Mouse (Mus musculus): ENCODE measurements around the gene Fam168b.

Gene Fam168b

DNA sequence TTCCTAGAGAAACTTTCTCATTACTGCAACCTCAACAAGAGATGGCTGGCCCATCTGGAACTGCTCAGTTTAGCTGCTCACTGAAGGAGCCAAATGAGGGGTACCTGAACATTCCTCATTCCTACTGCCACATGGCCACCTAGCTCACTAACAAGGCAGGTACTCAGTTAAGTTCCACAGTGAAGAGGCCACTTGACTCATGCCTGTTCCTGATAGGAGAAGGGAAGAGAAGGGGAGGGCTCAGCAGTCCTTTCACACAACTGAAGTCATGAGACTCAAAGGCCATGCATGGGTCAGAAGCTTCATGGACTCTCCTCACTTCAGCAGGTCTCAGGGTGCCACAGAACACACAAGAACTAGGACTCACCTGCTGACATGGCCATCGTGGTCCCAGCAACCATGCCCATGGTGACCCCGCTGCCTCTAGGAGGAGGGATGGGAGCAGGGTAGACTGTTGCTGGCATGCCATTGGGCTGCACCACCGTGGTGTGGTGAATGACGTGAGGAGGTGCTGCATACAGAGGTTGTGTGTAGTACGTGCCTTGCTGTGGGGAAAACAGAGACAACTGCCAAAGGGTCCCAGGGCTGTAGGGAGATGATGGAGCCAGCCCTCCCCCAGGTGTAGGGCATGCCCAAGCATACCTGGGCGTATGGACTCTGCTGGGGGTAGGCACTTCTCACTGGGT is 23.5 kb downstream of the Fam168b start:
- intact Hi-C loops (cut with DNase I): no loop called here

DNA sequence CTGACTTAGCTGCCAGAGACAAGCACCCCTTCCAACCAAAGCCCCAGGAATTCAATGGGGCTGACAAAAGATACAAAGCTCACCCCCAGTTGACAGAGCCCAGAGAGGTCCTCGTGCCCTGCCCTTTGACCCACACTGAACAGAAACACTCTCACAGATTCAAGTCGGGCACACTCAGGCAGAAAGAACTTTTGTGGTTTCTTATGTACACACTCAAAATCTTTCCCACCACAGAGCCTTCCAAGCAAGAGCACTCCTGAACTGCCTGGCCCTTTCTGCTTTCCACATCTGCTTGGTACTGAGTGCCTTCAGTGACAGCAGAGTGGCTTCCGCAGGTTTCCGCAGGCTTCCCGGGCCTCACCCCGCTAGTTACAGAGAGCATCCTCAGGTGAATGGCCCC is 27.0 kb downstream of the Fam168b start:
- intact Hi-C loops (cut with DNase I): no loop called here

DNA sequence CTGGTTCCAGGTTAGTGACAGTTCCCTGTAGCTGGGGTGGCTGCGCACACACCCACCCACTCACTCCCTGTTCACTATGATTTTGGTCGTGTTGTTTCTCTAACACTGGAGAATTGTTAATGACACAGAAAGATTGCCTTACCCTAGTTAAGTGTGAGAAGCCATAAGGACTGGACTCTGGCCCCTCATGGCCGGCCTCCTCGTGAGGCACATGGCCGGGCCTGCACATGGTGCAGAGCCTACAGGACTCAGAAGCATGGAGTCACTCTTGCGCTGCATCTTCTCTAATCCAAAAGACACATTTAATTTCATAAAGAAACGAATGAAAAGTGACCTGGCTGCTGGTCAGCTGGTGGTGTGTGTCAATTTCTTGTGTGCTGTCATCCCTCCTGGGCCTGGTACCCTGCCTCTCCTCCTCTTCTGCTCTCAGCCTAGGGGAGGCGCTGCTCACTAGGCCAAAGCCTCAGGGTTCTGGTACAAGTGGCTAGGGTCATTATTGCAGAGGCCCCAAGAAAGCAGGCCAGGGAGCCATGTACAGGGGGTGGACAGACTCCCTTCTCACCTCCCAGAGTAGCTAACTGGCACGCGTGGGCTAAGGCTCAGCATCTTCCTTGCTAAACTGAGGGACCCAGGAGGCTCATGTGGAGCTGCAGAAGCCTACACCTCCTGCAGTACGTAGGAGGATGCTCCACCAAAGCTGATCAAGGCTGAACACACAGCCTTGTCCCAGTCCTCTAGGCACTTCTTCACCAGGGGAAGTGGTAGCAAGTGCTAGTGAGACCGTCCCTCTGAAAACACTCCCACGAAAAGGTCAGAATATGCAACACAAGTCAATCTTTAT is 30.2 kb downstream of the Fam168b start:
- intact Hi-C loops (cut with DNase I): no loop called here

DNA sequence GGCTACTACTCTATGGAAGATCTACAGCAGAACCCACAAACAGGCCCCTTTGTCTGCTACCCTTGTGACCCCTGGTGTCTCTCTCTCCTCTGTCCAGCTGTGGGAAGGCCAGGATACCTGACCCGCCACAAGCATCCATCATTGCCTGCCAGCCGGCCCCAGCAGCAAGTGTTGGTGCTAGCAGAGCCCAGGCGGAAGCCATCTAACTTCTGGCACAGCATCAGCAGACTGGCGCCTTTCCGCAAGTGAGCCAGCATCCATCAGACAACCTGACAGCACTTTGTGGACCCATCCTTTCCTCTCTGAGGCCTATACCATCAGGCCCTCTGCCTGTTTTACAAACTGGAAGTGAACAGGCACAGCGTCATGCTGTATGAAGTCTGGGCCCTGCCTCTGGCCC is 31.3 kb downstream of the Fam168b start:
- intact Hi-C loops (cut with DNase I): no loop called here

DNA sequence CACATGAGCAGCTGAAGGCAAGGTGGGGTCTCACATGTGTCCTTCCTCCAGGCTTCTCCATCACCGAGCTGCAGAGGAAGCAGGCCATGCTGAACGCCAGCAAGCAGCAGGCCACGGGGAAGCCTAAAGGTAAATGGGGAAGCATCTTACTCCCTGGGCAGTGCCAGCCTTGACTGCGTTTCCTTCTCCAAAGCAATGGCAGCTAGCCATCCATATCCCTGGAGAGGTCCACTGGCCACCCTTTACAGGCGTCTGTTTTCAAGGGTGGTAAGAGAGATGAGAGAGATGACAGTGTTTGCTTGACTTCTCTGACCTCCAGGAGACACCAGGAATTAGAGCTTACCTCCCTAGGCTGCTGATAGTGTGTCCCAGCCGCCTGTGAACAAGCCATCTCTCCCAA is 31.8 kb downstream of the Fam168b start:
- intact Hi-C loops (cut with DNase I): no loop called here

DNA sequence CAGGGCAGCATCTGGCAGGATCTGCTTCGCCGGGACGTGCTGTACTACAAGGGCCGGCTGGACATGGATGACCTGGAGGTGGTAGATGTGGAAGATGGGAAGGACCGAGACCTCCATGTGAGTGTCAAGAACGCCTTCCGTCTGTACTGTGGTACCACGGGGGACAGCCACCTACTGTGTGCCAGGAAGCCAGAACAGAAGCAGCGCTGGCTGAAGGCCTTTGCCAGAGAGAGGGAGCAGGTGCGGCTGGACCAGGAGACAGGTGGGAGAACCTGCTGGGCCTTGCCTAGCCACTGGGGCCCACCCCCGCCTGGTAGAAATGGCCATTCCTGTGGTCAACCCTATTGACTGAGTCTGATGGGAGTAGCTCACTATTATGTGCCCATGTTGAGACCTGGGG is 32.6 kb downstream of the Fam168b start:
- intact Hi-C loops (cut with DNase I): no loop called here

DNA sequence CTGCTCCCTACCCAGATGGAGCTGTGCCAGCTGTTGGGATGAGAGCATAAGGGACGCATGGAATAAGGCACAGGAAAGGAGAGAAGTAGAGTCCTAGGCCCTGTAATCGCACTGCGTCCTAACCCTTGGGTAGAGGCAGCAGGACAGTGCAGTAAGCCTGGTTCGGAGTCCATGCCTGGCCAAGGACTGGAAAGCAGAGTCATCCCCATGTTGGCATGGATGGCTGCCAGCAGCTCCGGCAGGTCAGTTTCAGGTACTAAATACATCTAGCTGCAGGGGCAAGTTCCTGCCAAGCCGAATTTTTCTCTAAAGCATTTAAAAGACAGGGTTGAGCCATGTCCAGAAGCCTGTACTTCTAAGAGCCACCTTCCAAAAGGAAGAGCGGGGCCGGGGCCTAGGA is 34.4 kb downstream of the Fam168b start:
- intact Hi-C loops (cut with DNase I): no loop called here

DNA sequence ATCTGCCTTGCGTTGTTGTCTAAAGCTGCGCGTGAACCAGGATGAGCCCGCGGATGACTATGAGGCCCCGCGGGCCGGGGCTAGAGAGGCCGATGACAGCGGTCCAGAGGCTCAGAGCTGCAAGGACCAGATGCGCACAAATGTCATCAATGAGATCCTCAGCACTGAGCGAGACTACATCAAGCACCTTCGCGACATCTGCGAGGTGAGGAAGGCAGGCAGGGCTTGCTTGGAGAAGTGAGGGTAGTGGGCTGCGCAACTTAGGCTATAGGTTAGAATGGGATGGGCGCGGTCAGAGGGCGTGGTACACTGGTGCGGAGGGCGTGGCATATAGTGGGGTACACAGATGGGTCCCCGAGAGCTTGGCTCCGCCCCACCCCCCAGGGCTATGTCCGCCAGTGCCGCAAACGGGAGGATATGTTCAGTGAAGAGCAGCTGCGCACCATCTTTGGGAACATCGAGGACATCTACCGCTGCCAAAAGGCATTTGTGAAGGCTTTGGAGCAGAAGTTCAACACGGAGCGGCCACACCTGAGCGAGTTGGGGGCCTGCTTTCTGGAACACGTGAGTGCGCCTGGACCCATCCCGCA is 36.8 kb downstream of the Fam168b start:
- intact Hi-C loops (cut with DNase I): no loop called here

DNA sequence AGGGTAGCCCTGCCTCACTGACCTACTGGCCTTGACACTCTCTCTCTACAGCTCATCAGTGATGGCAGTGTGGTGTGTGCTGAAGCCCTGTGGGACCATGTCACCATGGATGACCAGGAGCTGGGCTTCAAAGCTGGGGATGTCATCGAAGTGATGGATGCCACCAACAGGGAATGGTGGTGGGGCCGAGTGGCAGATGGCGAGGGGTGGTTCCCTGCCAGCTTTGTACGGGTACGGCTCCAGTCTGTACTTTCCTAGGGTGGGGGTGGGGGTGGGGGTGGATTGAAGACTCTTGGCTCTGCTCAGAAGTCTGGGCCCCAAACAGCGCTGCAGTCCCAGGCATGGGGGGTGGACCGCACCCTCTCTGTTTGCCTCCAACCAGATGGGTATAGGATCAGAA is 38.0 kb downstream of the Fam168b start:
- intact Hi-C loops (cut with DNase I): no loop called here

DNA sequence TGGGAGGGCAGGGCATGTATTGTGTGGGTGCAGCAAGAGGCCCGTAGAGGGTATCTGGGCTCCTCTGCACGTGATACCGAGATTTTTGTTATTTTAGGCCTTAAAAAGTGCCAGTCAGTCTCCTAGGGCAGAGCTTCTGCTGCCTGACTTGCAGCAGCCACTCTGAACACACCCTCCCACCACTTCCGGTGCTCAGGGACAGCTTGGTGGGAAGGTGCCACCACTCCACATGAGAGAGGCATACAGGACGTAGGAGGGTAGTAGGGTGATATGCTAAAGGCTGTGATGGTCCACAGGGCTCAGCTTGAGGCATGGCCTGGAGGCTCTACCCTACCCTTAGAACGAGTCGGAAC is 40.6 kb downstream of the Fam168b start:
- intact Hi-C loops (cut with DNase I): no loop called here

DNA sequence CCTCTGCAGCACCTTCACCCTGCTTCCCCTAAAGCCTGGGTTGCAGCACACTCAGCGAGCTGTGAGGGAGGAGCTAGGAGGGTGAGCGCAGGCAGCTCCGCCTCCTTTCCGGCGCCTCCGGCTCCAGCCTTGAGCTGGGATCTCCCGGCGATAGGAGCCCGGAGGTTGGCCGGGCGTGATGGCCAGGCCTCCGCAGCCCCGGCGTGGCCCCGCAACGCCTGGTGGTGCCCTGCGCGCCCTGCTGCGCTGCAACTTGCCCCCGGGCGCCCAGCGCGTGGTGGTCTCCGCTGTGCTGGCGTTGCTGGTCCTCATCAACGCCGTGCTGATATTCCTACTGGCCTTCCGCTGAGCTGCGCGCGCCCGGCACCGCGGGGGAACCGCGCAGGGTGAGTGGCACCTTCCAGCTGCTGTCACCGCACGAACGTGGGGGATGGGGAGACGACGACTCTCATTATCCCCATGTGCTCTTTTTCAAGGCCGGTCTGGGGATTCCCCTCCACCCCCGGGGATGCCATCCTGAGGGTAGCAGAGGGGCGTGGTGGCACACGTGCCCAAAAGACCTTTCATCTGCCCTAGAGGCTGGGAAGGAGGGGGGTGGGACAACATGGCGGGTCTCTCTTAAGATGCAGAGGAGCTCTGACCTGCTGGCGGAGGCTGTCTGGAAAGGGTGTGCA is 41.1 kb downstream of the Fam168b start:
- intact Hi-C loops (cut with DNase I): no loop called here

DNA sequence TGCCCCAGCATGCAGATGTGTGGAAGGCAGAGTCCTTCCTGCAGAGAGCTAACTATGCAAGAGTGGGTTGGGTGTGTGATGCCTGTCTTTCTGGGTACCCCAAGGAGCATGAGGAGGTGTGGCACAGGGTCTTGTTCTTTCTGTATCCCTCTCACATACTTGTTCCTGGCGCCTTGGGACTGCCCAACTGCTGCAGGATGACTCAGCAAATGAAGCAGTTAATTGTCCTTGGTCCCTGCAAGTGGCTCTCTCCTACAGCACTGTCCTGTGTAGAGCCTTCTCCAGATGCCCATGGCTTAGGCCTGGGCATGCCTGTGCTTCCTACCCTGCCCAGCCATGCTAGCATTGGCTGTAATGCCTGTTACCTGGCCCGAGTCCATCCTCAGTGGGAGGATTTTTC is 43.7 kb downstream of the Fam168b start:
- intact Hi-C loops (cut with DNase I): no loop called here

DNA sequence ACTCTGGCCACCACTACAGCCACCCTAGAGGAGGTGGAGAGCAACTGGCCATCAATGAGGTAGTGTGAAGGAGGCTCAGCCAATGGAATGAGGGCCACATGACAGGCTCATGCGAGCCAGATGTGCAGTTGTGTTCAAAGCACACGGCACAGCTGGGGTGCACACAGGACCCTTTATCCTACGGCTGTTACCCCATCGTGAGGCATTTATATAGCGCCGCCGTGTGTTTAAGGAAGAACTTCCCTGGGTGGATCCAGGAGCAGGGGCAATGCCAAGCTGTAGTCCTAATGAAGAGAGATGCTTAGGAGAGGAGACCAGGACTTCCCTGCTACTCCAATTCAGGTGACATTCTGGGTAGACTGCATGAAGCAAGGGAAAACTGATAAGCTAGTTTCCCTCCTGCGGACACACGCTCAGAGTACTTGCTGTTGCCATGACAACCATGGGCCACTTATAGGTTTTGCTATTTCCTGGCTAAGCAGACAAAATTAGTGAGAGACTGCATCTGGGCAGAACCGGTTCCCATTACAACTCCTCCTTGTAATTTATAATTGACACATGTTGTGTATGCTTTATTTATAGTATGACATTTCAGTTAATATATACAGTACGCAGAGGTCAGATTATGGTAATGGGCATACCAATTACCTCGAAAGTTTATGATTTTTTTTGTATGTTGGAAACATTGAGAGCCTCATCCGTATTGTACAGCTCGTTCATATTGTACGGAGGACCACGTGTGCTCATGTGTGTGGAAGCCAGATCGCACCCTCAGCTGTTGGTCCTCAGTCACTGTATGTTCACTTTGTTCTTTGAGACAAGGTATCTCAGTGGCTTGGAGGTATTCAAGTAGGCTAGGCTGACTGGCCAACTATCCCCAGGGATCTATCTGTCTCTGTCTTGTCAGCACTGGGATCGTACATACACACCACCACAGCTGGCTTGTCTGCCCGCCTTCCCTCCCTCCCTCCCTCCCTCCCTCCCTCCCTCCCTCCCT is 49.3 kb downstream of the Fam168b start:
- intact Hi-C loops (cut with DNase I): no loop called here

DNA sequence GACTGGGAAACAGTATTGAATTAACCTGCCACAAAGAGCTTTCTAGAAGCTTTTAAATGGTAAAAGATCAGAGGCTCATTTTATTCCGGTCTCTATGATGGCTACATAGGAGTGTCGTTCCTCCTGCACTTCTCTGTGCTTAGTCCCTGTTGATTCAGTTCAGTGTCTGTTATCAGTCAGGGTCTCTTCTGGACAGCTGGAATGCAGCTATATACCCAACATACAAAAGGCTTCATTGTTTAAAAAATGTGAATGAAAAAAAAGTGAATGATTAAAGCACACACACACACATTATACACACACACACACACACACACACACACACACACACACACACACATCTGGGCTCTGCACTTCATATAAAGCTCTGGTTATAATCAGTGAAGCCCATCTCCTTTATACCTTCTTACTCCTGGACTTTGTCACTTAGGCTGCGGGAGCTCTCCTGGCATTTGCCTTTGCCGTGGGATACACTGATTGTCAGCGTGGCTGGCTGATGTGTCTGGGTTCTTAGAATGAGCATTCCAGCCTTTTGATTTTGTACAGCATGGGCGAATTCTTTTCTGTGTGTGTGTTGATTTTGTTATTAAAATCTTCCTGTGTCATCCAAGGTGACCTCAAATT is 59.2 kb downstream of the Fam168b start:
- intact Hi-C loops (cut with DNase I): no loop called here

DNA sequence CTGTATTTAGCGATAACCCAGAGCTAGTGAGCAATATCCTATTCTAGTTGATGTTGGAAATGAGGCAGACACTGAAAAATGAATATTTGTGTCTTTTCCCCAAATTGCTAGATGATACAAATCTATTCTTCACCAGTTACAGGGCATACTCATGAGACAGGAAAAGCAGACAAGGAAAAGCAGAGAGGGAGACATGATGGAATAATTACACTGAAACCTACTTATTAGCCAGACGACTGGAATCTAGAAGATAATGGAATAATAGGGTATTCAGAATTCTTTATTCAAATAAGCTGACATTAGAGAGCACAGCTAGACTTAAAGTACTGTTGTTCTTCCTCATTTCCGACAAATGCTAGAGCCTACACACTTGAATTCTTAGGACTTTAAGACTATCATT is 67.0 kb downstream of the Fam168b start:
- intact Hi-C loops (cut with DNase I): no loop called here

DNA sequence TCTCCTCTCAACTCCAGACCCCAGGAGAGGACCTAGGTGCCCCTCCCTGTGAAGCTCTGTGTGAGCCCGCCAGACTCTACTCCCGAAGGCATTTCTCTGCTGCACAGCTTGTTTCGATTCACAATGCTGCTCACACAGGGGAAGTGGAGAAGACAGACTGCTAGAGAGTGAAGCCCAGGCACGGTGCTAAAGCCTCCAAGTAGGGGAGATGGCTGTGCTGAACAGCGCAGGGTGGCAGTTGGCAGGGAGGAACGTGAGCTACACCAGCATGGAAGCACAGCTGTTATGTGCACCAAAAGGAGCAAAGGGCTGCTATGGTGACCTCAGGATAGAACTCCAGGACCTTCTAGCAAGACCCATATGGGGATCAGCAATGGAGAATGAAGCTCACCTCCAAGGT is 74.0 kb downstream of the Fam168b start:
- intact Hi-C loops (cut with DNase I): no loop called here

DNA sequence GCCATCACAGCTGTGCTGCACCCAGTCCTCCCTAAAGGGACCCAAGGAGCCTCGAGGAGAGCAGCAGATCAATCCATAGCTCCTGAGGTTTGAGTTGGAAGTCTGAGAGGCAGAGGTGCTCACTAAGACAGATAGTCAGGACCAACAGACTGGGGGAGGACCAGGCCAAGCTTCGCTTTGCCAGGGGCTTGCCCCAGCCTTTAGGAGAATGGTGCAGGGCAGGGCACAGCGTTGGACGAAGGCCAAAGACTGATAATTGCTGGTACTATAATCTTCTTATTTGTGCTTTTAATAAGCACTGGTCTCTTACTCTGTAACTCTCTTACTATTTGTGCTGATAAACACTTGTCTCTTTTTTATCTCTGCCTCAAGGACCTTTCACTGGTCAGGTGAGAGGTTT is 75.0 kb downstream of the Fam168b start:
- intact Hi-C loops (cut with DNase I): no loop called here

DNA sequence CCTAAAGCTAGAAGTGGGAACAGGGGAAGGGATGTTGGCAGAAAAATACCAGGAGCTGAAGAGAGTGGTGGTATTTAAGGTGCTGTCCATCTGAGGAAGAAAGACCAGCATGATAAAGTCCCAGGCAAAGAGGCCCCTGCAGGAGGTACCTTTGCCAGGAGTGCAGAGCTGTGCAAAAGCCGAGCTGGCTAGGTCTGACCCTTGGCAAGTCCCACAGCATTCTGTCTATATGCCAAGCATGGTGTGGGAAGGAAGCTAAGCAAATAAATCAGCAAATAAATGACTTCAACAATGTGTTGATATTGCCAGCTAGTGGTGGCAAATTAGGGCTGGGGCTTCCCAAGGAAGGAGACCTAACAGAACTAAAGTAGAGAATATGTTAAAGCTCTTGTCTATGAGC is 76.0 kb downstream of the Fam168b start:
- intact Hi-C loops (cut with DNase I): no loop called here
